10 mouse cellular contexts compared by ENCODE assay signal in genomic region chr5:50698084-50698483, GRCm38 (mm10).
A peak's percentile ranks its signal among the peaks of the same experiment; 100 is the strongest.
DNase-seq lines count a peak whose midpoint lies in the region; ATAC-seq and TF ChIP-seq lines count a peak whose summit lies in the region.
"Had no signal": no experiment of that assay in that cellular context is flagged by ENCODE, and none has a peak within 500 bp of the region (broad histone marks: within the 10 kb centered on the region; RNA-seq: fewer than 3 reads in every experiment).

No protein-coding gene starts in this region.

- peak; percentile 66; the same call in 1 of the 2 replicates for ATAC-seq in forebrain, embryonic 15.5 days (replicated peaks)
- ATAC-seq in midbrain, postnatal 0 days (ENCODE audit: low FRiP score), result no peak

- no peaks in the 10 kb centered on the region for H3K9me3 ChIP-seq in forebrain, embryonic 15.5 days
- no peaks in the 10 kb centered on the region for H3K9me3 ChIP-seq in midbrain, postnatal 0 days (ENCODE audit: low read length)
- H3K9me3 ChIP-seq: lung, embryonic 15.5 days had no signal

- peak; percentile 70 for TF ChIP-seq CTCF in layer of hippocampus, adult 2 months (conservative IDR thresholded peaks at IDR 0.05)
- TF ChIP-seq CTCF in midbrain, postnatal 0 days (IDR thresholded peaks at IDR 0.05), result peak; percentile 56

- DNase-seq in layer of hippocampus, adult 2 months (ENCODE audit: low spot score in 2 of 2), result peak in 1 of 2 experiments; percentile 34
- no peak for DNase-seq in layer of hippocampus, postnatal 36 days
- DNase-seq in R1 (ENCODE audit: low read depth, low spot score), result peak; percentile 20
- DNase-seq in midbrain, postnatal 0 days (ENCODE audit: low spot score), result peak; percentile 59
- DNase-seq in urinary bladder, postnatal 25 days (ENCODE audit: low spot score), result no peak
- no peak for DNase-seq in T-cell, adult 2 months (ENCODE audit: low spot score)
- no peak for DNase-seq in spleen, adult 18-20 months
- DNase-seq: thymus, adult 18-20 months had no signal

- no peak overlapping the region for H3K9ac ChIP-seq in forebrain, embryonic 15.5 days (replicated peaks)
- H3K9ac ChIP-seq in midbrain, postnatal 0 days (replicated peaks; ENCODE audit: low read length, poor library complexity, severe bottlenecking), result no peak overlapping the region
- H3K9ac ChIP-seq: lung, embryonic 15.5 days had no signal

- H3K36me3 ChIP-seq in forebrain, embryonic 15.5 days, result no peaks in the 10 kb centered on the region
- H3K36me3 ChIP-seq in midbrain, postnatal 0 days (ENCODE audit: insufficient read depth, low read length), result no peaks in the 10 kb centered on the region
- H3K36me3 ChIP-seq: lung, embryonic 15.5 days had no signal

- no peak overlapping the region for H3K4me3 ChIP-seq in layer of hippocampus, adult 2 months
- no peak overlapping the region for H3K4me3 ChIP-seq in forebrain, embryonic 15.5 days
- H3K4me3 ChIP-seq in midbrain, postnatal 0 days (ENCODE audit: low read depth, low read length), result no peak overlapping the region
- H3K4me3 ChIP-seq: lung, embryonic 15.5 days had no signal

- H3K4me1 ChIP-seq in forebrain, embryonic 15.5 days, result peaks cover 7% of the 10 kb centered on the region
- no peaks in the 10 kb centered on the region for H3K4me1 ChIP-seq in midbrain, postnatal 0 days (ENCODE audit: insufficient read depth, low read length)
- H3K4me1 ChIP-seq: lung, embryonic 15.5 days had no signal

- no peak overlapping the region for H3K4me2 ChIP-seq in forebrain, embryonic 15.5 days (replicated peaks)
- H3K4me2 ChIP-seq in midbrain, postnatal 0 days (ENCODE audit: low read depth, low read length, poor library complexity, severe bottlenecking), result no peak overlapping the region
- H3K4me2 ChIP-seq: lung, embryonic 15.5 days had no signal

- no peaks in the 10 kb centered on the region for H3K27me3 ChIP-seq in forebrain, embryonic 15.5 days
- no peaks in the 10 kb centered on the region for H3K27me3 ChIP-seq in midbrain, postnatal 0 days (ENCODE audit: insufficient read depth, low read length)
- H3K27me3 ChIP-seq: lung, embryonic 15.5 days had no signal

- 24% methylated on average over 2 of the region's 2 CpGs for WGBS in forebrain, embryonic 15.5 days
- 14% methylated on average over 2 of the region's 2 CpGs for WGBS in midbrain, postnatal 0 days

- H3K27ac ChIP-seq in layer of hippocampus, adult 2 months, result no peak overlapping the region
- H3K27ac ChIP-seq in forebrain, embryonic 15.5 days (replicated peaks), result no peak overlapping the region
- H3K27ac ChIP-seq in midbrain, postnatal 0 days (ENCODE audit: low read depth, low read length), result no peak overlapping the region
- H3K27ac ChIP-seq: lung, embryonic 15.5 days had no signal

Comparison
In these comparisons a context has a peak if more than half of its experiments do, and no peak if none do; other contexts are left out.
1. DNase-seq: peak in R1 (single experiment) and midbrain, postnatal 0 days (single experiment); none in layer of hippocampus, postnatal 36 days (0 of 2), urinary bladder, postnatal 25 days (single experiment), T-cell, adult 2 months (single experiment) and spleen, adult 18-20 months (0 of 2).